Mouse (Mus musculus): Measurements from ENCODE around the gene Fanci. TPM values are rescaled to one million over a fixed set of nuclear protein-coding genes. Genes with fewer than 3 reads are reported as not detected.

Fanci gene
- total and polyA plus RNA-seq, 2 experiments from 2014 or later, result 1.1 to 4.4 TPM

- no peak overlapping the region for H3K4me2 ChIP-seq (ENCODE audit: low read depth, low read length, poor library complexity, severe bottlenecking)
- no peak for ATAC-seq (ENCODE audit: low FRiP score)
- H3K27me3 ChIP-seq (ENCODE audit: insufficient read depth, low read length), result no peaks in the 10 kb centered on the region
- H3K9me3 ChIP-seq (ENCODE audit: low read length), result no peaks in the 10 kb centered on the region
- H3K9ac ChIP-seq (replicated peaks; ENCODE audit: low read length, poor library complexity, severe bottlenecking), result no peak overlapping the region
- 92% methylated on average over 9 of the region's 9 CpGs for WGBS
- no peak for TF ChIP-seq CTCF (IDR thresholded peaks at IDR 0.05)
- no peaks in the 10 kb centered on the region for H3K36me3 ChIP-seq (ENCODE audit: insufficient read depth, low read length)
- H3K27ac ChIP-seq (ENCODE audit: low read depth, low read length), result no peak overlapping the region
- DNase-seq (ENCODE audit: low spot score), result no peak
- no peak overlapping the region for H3K4me3 ChIP-seq (ENCODE audit: low read depth, low read length)
- H3K4me1 ChIP-seq (ENCODE audit: insufficient read depth, low read length), result 0 out of 2 replicates have a peak, but pooled peaks cover 3% of the 10 kb centered on the region
These were observed 81.9 kb downstream of the Fanci start for GRCm38 (mm10) chr7:79473496-79474194.

- Histone ChIP-seq H3K36me3 (ENCODE audit: insufficient read depth, low read length) (no peaks in the 10 kb centered on the region), H3K9me3 (ENCODE audit: low read length) (no peaks in the 10 kb centered on the region), H3K4me1 (ENCODE audit: insufficient read depth, low read length) (0 out of 2 replicates have a peak, but pooled peaks cover 3% of the 10 kb centered on the region), H3K4me2 (ENCODE audit: low read depth, low read length, poor library complexity, severe bottlenecking) (no peak overlapping the region), H3K9ac (replicated peaks; ENCODE audit: low read length, poor library complexity, severe bottlenecking) (no peak overlapping the region), H3K27ac (ENCODE audit: low read depth, low read length) (no peak overlapping the region), H3K4me3 (ENCODE audit: low read depth, low read length) (no peak overlapping the region), H3K27me3 (ENCODE audit: insufficient read depth, low read length) (no peaks in the 10 kb centered on the region)
- WGBS, result 86% methylated on average over 5 of the region's 5 CpGs
- DNase-seq (ENCODE audit: low spot score), result no peak
- ATAC-seq (ENCODE audit: low FRiP score), result no peak
- no peak for TF ChIP-seq CTCF (IDR thresholded peaks at IDR 0.05)
These were observed 83.2 kb downstream of the Fanci start for GRCm38 (mm10) chr7:79474831-79475399.

- Histone ChIP-seq H3K4me3 (ENCODE audit: low read depth, low read length) (no peak overlapping the region), H3K27ac (ENCODE audit: low read depth, low read length) (no peak overlapping the region), H3K9me3 (ENCODE audit: low read length) (no peaks in the 10 kb centered on the region), H3K4me2 (ENCODE audit: low read depth, low read length, poor library complexity, severe bottlenecking) (no peak overlapping the region), H3K27me3 (ENCODE audit: insufficient read depth, low read length) (no peaks in the 10 kb centered on the region), H3K4me1 (ENCODE audit: insufficient read depth, low read length) (no peaks in the 10 kb centered on the region), H3K9ac (replicated peaks; ENCODE audit: low read length, poor library complexity, severe bottlenecking) (no peak overlapping the region), H3K36me3 (ENCODE audit: insufficient read depth, low read length) (no peaks in the 10 kb centered on the region)
- ATAC-seq (ENCODE audit: low FRiP score) (no peak), DNase-seq (ENCODE audit: low spot score) (no peak)
- WGBS, result 62% methylated on average over 10 of the region's 10 CpGs
- no peak for TF ChIP-seq CTCF (IDR thresholded peaks at IDR 0.05)
These were observed 94.8 kb downstream of the Fanci start for GRCm38 (mm10) chr7:79486528-79486927.

- no peak overlapping the region for H3K27ac ChIP-seq (ENCODE audit: low read depth, low read length)
- no peak for ATAC-seq (ENCODE audit: low FRiP score)
These were observed 102.2 kb downstream of the Fanci start for GRCm38 (mm10) chr7:79493915-79494314.

GRCm38 (mm10) chr7:79495988-79496815 is 104.5 kb downstream of the Fanci start:
- H3K9ac ChIP-seq (replicated peaks; ENCODE audit: low read length, poor library complexity, severe bottlenecking), result no peak overlapping the region; the same call in 1 of the 2 replicates
- 3% methylated on average over 38 of the region's 38 CpGs for WGBS
- H3K4me3 ChIP-seq (ENCODE audit: low read depth, low read length), result peak overlapping the region; percentile 30
- peak; percentile 62 for ATAC-seq (ENCODE audit: low FRiP score)
- H3K27ac ChIP-seq (ENCODE audit: low read depth, low read length), result peak overlapping the region; percentile 68
- DNase-seq (ENCODE audit: low spot score), result peak; percentile 91
- H3K4me1 ChIP-seq (ENCODE audit: insufficient read depth, low read length), result peaks cover under 1% of the 10 kb centered on the region; the same call in 1 of the 2 replicates
- no peaks in the 10 kb centered on the region for H3K9me3 ChIP-seq (ENCODE audit: low read length)
- no peaks in the 10 kb centered on the region for H3K36me3 ChIP-seq (ENCODE audit: insufficient read depth, low read length)
- H3K27me3 ChIP-seq (ENCODE audit: insufficient read depth, low read length), result peaks cover 11% of the 10 kb centered on the region
- H3K4me2 ChIP-seq (ENCODE audit: low read depth, low read length, poor library complexity, severe bottlenecking), result peak overlapping the region; percentile 64
- TF ChIP-seq CTCF (IDR thresholded peaks at IDR 0.05), result peak; percentile 98

More at GRCm38 (mm10) chr7:79493915-79494314, 102.2 kb downstream of the Fanci start:
- Histone ChIP-seq H3K9ac (replicated peaks; ENCODE audit: low read length, poor library complexity, severe bottlenecking) (no peak overlapping the region), H3K4me2 (ENCODE audit: low read depth, low read length, poor library complexity, severe bottlenecking) (no peak overlapping the region), H3K9me3 (ENCODE audit: low read length) (no peaks in the 10 kb centered on the region), H3K36me3 (ENCODE audit: insufficient read depth, low read length) (no peaks in the 10 kb centered on the region), H3K4me1 (ENCODE audit: insufficient read depth, low read length) (no peaks in the 10 kb centered on the region), H3K27me3 (ENCODE audit: insufficient read depth, low read length) (peaks cover 7% of the 10 kb centered on the region), H3K4me3 (ENCODE audit: low read depth, low read length) (no peak overlapping the region)
- DNase-seq (ENCODE audit: low spot score), result peak; percentile 81
- 7% methylated on average over 8 of the region's 8 CpGs for WGBS
- peak; percentile 97 for TF ChIP-seq CTCF (IDR thresholded peaks at IDR 0.05)
